Mouse (Mus musculus): ENCODE measurements around the gene Gm11554. TPM values are rescaled to one million over a fixed set of nuclear protein-coding genes. Genes with fewer than 3 reads are reported as not detected.
"Not testable (repeated sequence)": the region's sequence is repeated elsewhere in the genome, so short reads cannot be mapped to it uniquely, and the experiment has no call there.

Gm11554 gene
- not detected for polyA plus RNA-seq (2012; fragmentation: generic; extraction: Trizol)

DNA sequence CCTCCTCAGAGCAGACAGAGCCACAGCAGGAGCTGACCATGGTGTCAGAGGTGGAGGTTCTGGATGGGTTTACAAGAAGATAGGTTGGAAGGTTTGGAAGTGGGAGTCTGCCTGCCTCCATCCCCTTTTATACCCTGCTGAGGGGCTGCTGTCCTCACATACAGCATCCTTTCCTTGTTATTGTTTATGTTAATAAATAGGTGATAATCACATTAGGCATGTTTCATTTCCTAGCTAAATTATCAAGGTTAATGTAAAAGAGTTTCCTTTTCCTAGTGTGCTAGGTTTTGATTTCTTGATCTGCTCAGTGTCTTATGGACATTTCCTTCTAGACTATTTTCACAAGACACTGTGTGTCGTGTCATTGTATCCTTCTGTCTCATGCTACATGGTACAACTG, at the start of gene Gm11554:
Gm11554 (minus strand) TSS at position 101 of the 400 bp plus-strand sequence.
- H3ac ChIP-seq (ENCODE audit: control insufficient read depth, insufficient read length); H3K79me2 ChIP-seq (ENCODE audit: control insufficient read depth, insufficient read depth); H3K4me3 ChIP-seq; H3K36me3 ChIP-seq (ENCODE audit: control insufficient read depth, insufficient read depth); H3K27me3 ChIP-seq (ENCODE audit: control insufficient read depth, insufficient read depth, insufficient read length); H3K4me2 ChIP-seq (ENCODE audit: low read depth): not testable (repeated sequence)

- H3K4me3 ChIP-seq, result no peak within 1 kb of the TSS
- no peak for TF ChIP-seq TCF12 (IDR thresholded peaks at IDR 0.05; ENCODE audit: insufficient read depth, poor library complexity, severe bottlenecking)
- no peak for TF ChIP-seq MAX (IDR thresholded peaks at IDR 0.05; ENCODE audit: low read depth)
- no peak for TF ChIP-seq CEBPB (IDR thresholded peaks at IDR 0.05; ENCODE audit: insufficient read depth, poor library complexity, severe bottlenecking)
- TF ChIP-seq POLR2AphosphoS2 (IDR thresholded peaks at IDR 0.05; ENCODE audit: insufficient read length, low read depth), result no peak
- no peak for TF ChIP-seq REST (IDR thresholded peaks at IDR 0.05; ENCODE audit: insufficient read depth, insufficient read length)
- TF ChIP-seq MYOG (IDR thresholded peaks at IDR 0.05; ENCODE audit: control insufficient read depth in 1 of 3, insufficient read depth in 1 of 3, insufficient read length in 2 of 3, low read depth in 2 of 3), result no peak
- TF ChIP-seq POLR2A (IDR thresholded peaks at IDR 0.05; ENCODE audit: insufficient read length, low read depth), result no peak
- no peak for TF ChIP-seq E2F4 (IDR thresholded peaks at IDR 0.05; ENCODE audit: insufficient read depth)
- TF ChIP-seq TCF3 (IDR thresholded peaks at IDR 0.05; ENCODE audit: insufficient read length, low read depth), result no peak
- no peaks in the 10 kb centered on the region for H3K79me2 ChIP-seq (ENCODE audit: control insufficient read depth, insufficient read depth)
- no peaks in the 10 kb centered on the region for H3K36me3 ChIP-seq (ENCODE audit: control insufficient read depth, insufficient read depth)
- H3K27me3 ChIP-seq (ENCODE audit: control insufficient read depth, insufficient read depth, insufficient read length), result no peaks in the 10 kb centered on the region
- no peak within 1 kb of the TSS for H3K4me2 ChIP-seq (ENCODE audit: low read depth)
- no peak within 1 kb of the TSS for H3ac ChIP-seq (ENCODE audit: control insufficient read depth, insufficient read length)
These were observed 47.3 kb upstream of the Gm11554 start, which contains the start of gene Krtap4-16 for GRCm38 (mm10) chr11:99851508-99851907. TSS of gene Krtap4-16 (minus strand) at chr11:99851608.

DNA sequence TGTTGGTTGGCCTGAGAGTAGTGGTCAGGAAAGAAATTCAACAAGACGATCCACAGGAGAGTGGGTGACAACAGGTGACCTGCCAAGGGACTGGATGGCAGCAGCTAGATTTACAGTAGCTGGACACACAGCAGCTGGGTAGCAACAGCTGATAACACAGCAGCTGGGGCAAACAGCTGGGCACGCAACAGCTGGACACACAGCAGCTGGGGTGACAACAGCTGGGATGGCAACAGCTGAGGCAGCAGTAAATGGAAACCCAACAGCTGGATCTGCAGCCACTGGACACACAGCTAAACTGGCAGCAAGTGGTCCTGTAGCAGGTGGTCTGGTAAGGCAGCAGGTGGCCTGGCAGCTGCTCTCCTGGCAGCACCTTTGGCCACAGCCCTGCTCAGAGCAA, 42.5 kb upstream of the Gm11554 start:
- Histone ChIP-seq H3K4me2 (ENCODE audit: low read depth) (no peak overlapping the region), H3ac (ENCODE audit: control insufficient read depth, insufficient read length) (no peak overlapping the region), H3K36me3 (ENCODE audit: control insufficient read depth, insufficient read depth) (no peaks in the 10 kb centered on the region), H3K4me3 (no peak overlapping the region), H3K79me2 (ENCODE audit: control insufficient read depth, insufficient read depth) (no peaks in the 10 kb centered on the region), H3K27me3 (ENCODE audit: control insufficient read depth, insufficient read depth, insufficient read length) (no peaks in the 10 kb centered on the region)
- TF ChIP-seq REST (IDR thresholded peaks at IDR 0.05; ENCODE audit: insufficient read depth, insufficient read length) (no peak), MYOD1 (IDR thresholded peaks at IDR 0.05; ENCODE audit: control insufficient read depth in 1 of 3, insufficient read length in 2 of 3, low read depth in 2 of 3) (peak in 2 of 3 experiments; percentile 39 to 56), MYOG (IDR thresholded peaks at IDR 0.05; ENCODE audit: control insufficient read depth in 1 of 3, insufficient read depth in 1 of 3, insufficient read length in 2 of 3, low read depth in 2 of 3) (peak in 2 of 3 experiments; percentile 2 to 32)

DNA sequence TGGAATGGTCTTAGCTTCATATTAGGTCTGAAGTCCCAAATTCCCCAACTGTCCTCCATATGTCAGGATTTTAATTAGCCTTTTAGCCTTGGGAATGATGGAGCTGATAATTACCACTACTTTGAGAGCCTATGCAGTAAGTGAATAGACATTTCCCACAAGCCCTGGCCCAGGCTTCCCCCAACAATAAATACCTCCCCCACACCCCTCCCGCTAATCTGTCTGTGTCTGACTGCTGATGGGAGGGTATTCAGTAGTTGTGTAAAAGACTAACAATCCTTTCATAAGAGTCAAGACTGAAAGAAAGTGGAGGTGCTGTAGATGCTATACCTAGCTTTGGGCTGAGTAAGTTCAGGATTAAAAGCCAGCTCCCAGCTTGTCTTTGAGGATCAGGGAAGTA, 37.9 kb upstream of the Gm11554 start:
- TF ChIP-seq TCF3 (IDR thresholded peaks at IDR 0.05; ENCODE audit: insufficient read length, low read depth) (no peak), MAX (IDR thresholded peaks at IDR 0.05; ENCODE audit: low read depth) (no peak), MYOG (IDR thresholded peaks at IDR 0.05; ENCODE audit: control insufficient read depth in 1 of 3, insufficient read depth in 1 of 3, insufficient read length in 2 of 3, low read depth in 2 of 3) (no peak), SRF (IDR thresholded peaks at IDR 0.05; ENCODE audit: control insufficient read depth, insufficient read length, low read depth) (no peak), CEBPB (IDR thresholded peaks at IDR 0.05; ENCODE audit: insufficient read depth, poor library complexity, severe bottlenecking) (no peak), TCF12 (IDR thresholded peaks at IDR 0.05; ENCODE audit: insufficient read depth, poor library complexity, severe bottlenecking) (no peak), E2F4 (IDR thresholded peaks at IDR 0.05; ENCODE audit: insufficient read depth) (no peak), USF1 (IDR thresholded peaks at IDR 0.05; ENCODE audit: low read depth) (no peak), POLR2AphosphoS2 (IDR thresholded peaks at IDR 0.05; ENCODE audit: insufficient read length, low read depth) (no peak), POLR2A (IDR thresholded peaks at IDR 0.05; ENCODE audit: insufficient read length, low read depth) (no peak), MYOD1 (IDR thresholded peaks at IDR 0.05; ENCODE audit: control insufficient read depth in 1 of 3, insufficient read length in 2 of 3, low read depth in 2 of 3) (no peak), REST (IDR thresholded peaks at IDR 0.05; ENCODE audit: insufficient read depth, insufficient read length) (no peak)

DNA sequence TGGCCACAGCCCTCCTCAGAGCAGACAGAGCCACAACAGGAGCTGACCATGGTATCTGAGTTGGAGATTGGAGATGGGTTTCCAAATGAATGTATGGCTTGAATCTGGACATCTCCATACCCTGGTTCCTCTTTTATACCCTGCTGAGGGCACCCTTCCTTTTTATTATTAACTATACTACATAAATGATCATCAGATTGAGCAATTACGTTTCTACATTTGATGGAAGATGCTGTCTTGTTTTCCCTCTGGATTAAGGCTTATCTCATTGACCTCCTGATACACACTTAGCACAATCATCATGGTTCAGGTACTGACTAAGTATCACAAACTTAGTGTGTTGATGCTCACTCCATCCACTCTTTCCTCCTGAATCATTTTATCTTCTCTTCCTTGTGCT, 33.7 kb upstream of the Gm11554 start, which contains the start of gene 2300003K06Rik:
2300003K06Rik (minus strand) TSS at position 101 of the 400 bp plus-strand sequence.
- Histone ChIP-seq H3K79me2 (ENCODE audit: control insufficient read depth, insufficient read depth) (no peaks in the 10 kb centered on the region), H3K4me3 (no peak within 1 kb of the TSS), H3K36me3 (ENCODE audit: control insufficient read depth, insufficient read depth) (no peaks in the 10 kb centered on the region), H3ac (ENCODE audit: control insufficient read depth, insufficient read length) (no peak within 1 kb of the TSS), H3K4me2 (ENCODE audit: low read depth) (no peak within 1 kb of the TSS), H3K27me3 (ENCODE audit: control insufficient read depth, insufficient read depth, insufficient read length) (no peaks in the 10 kb centered on the region)
- TF ChIP-seq USF1 (IDR thresholded peaks at IDR 0.05; ENCODE audit: low read depth), result no peak
- TF ChIP-seq MYOD1 (IDR thresholded peaks at IDR 0.05; ENCODE audit: control insufficient read depth in 1 of 3, insufficient read length in 2 of 3, low read depth in 2 of 3), result no peak

More for the DNA sequence above, 37.9 kb upstream of the Gm11554 start:
- H3K36me3 ChIP-seq (ENCODE audit: control insufficient read depth, insufficient read depth), result no peaks in the 10 kb centered on the region
- H3K79me2 ChIP-seq (ENCODE audit: control insufficient read depth, insufficient read depth), result no peaks in the 10 kb centered on the region
- H3K27me3 ChIP-seq (ENCODE audit: control insufficient read depth, insufficient read depth, insufficient read length), result no peaks in the 10 kb centered on the region
- H3K4me2 ChIP-seq (ENCODE audit: low read depth), result no peak overlapping the region
- H3ac ChIP-seq (ENCODE audit: control insufficient read depth, insufficient read length), result no peak overlapping the region
- H3K4me3 ChIP-seq, result no peak overlapping the region

DNA sequence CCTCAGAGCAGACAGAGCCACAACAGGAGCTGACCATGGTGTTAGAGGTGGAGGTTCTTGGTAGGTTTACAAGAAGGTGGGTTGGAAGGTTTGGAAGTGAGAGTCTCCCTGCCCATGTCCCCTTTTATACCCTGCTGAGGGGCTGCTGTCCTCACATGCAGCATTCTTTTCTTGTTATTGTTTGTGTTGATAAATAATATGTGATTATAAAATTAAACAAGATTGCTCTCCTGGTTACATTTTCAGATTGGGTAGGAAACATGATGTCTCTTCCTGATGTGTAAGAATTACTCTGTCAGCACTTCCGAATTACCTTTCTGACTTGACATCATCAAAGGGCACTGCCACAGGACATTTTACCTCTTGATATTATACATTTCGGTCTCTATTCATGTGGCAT, 11.3 kb upstream of the Gm11554 start, which contains the start of gene Gm11564:
Gm11564 (minus strand) TSS at position 101 of the 400 bp plus-strand sequence.
- H3K4me3 ChIP-seq; H3ac ChIP-seq (ENCODE audit: control insufficient read depth, insufficient read length); H3K27me3 ChIP-seq (ENCODE audit: control insufficient read depth, insufficient read depth, insufficient read length); H3K79me2 ChIP-seq (ENCODE audit: control insufficient read depth, insufficient read depth); H3K4me2 ChIP-seq (ENCODE audit: low read depth); H3K36me3 ChIP-seq (ENCODE audit: control insufficient read depth, insufficient read depth): not testable (repeated sequence)

DNA sequence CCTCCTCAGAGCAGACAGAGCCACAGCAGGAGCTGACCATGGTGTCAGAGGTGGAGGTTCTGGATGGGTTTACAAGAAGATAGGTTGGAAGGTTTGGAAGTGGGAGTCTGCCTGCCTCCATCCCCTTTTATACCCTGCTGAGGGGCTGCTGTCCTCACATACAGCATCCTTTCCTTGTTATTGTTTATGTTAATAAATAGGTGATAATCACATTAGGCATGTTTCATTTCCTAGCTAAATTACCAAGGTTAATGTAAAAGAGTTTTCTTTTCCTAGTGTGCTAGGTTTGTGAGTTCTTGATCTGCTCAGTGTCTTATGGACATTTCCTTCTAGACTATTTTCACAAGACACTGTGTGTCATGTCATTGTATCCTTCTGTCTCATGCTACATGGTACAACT, 5.5 kb upstream of the Gm11554 start, which contains the start of gene Krtap4-13:
Krtap4-13 (minus strand) TSS at position 101 of the 400 bp plus-strand sequence.
- H3K4me2 ChIP-seq (ENCODE audit: low read depth); H3K36me3 ChIP-seq (ENCODE audit: control insufficient read depth, insufficient read depth); H3K27me3 ChIP-seq (ENCODE audit: control insufficient read depth, insufficient read depth, insufficient read length); H3K4me3 ChIP-seq; H3ac ChIP-seq (ENCODE audit: control insufficient read depth, insufficient read length); H3K79me2 ChIP-seq (ENCODE audit: control insufficient read depth, insufficient read depth): not testable (repeated sequence)

- not testable (repeated sequence) for H3K4me3 ChIP-seq; H3K4me2 ChIP-seq (ENCODE audit: low read depth); H3K27me3 ChIP-seq (ENCODE audit: control insufficient read depth, insufficient read depth, insufficient read length); H3K79me2 ChIP-seq (ENCODE audit: control insufficient read depth, insufficient read depth); H3ac ChIP-seq (ENCODE audit: control insufficient read depth, insufficient read length); H3K36me3 ChIP-seq (ENCODE audit: control insufficient read depth, insufficient read depth)
These were observed 5.4 kb downstream of the Gm11554 start, which contains the start of gene Gm11569 for GRCm38 (mm10) chr11:99798832-99799231. TSS of gene Gm11569 (minus strand) at chr11:99798932.

Data from myocyte (in vitro differentiated cells).